Mouse (Mus musculus): ENCODE measurements around the gene Arhgef40.

The Arhgef40 gene

GRCm38 (mm10) chr14:52005141-52005540 lies 20.6 kb downstream of the Arhgef40 start:
- no peak for DNase-seq

- no peak for DNase-seq
Measured at GRCm38 (mm10) chr14:52005616-52006015, 21.1 kb downstream of the Arhgef40 start.

DNA sequence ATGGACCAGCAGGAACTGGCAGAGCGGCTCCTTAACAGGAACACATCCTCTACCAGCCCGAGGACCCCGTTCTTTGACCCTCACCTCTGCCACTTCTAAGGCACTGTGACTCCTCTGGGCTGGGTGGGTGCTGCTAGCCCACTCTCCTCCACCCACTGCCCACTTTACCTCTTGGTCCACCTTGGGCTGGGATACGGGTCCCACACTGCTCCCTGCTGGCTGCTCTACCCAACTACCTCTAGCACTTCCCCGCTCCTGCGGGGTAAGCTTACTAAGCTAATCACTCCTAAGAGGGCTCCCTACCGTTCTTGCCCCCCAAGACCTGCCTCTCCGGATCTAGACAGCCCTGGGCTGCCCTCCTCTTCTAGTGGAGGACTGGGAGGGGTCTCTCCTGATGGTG lies 21.7 kb downstream of the Arhgef40 start:
- no peak for DNase-seq

GRCm38 (mm10) chr14:52006771-52007170 lies 22.3 kb downstream of the Arhgef40 start:
- no peak for DNase-seq

DNA sequence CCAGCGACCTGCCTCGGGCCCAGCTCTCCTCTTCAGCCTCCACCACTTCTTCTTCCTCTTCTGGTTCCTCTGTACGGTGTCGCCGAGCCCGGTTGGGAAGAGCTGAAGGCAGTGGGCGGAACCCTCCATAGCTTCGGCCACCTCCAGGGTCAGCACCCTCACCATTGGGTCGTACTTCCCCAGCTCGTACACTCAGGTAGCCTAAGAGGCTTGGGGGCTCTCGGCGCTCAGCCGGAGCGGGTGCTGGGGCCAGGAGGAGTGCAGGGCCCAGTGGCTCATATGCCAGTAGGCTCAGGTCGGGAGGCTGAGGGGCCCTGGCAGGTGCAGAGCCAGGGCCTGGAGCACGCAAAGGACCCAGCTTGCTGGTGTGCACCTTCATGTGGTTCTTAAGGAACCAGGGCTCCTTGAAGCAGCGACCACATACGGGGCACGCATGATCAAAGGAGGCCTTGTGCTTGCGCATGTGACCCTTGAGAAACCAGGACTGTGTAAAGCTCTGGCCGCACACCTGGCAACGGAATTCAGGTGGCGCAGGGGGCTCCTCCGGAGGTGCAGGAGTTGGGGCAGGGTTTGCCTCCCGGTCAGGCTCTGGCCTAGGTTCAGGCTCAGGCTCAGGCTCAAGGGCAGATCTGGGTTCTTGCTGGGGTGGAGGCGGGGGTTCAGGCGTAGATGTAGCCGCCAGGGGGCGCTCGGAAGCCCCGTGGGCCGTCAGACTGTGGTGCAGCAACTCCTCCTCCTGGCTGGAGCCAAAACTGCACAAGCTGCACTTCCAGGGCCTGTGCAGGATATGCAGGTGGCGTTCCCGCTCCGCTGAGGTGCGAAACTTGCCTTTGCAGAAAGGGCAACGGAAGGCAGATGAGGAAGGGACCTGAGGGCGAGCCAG lies 24.0 kb downstream of the Arhgef40 start:
- peak; percentile 93 for DNase-seq

GRCm38 (mm10) chr14:52009361-52009760 lies 24.8 kb downstream of the Arhgef40 start:
- DNase-seq, result no peak

- DNase-seq, result no peak
Measured at GRCm38 (mm10) chr14:52009841-52010240, 25.3 kb downstream of the Arhgef40 start.

- no peak for DNase-seq
Measured at GRCm38 (mm10) chr14:52010446-52011111, 26.1 kb downstream of the Arhgef40 start.

- no peak for DNase-seq
Measured at GRCm38 (mm10) chr14:52011683-52012082, 27.2 kb downstream of the Arhgef40 start.

DNA sequence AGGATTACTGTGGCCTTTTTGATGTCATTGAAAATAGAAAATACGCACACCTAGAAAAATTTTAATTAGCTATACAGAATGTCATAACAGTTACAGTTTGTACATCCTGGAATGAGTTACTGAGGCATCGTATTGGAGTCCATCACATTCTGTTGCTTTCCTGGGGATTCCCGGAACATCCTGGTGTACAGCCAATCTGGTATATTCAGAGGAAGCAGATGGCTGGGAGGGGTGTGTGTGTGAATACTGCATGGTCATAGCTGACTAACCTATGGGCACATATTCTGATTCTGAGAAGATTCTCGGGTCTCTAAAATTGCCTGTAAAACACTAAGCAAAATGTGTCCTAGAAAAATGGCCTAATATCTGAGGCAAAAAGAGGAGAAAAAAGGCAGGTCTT lies 27.6 kb downstream of the Arhgef40 start:
- DNase-seq, result no peak

- DNase-seq, result no peak
Measured at GRCm38 (mm10) chr14:52012553-52012952, 28.0 kb downstream of the Arhgef40 start.

- no peak for DNase-seq
Measured at GRCm38 (mm10) chr14:52013021-52013610, 28.6 kb downstream of the Arhgef40 start.

DNA sequence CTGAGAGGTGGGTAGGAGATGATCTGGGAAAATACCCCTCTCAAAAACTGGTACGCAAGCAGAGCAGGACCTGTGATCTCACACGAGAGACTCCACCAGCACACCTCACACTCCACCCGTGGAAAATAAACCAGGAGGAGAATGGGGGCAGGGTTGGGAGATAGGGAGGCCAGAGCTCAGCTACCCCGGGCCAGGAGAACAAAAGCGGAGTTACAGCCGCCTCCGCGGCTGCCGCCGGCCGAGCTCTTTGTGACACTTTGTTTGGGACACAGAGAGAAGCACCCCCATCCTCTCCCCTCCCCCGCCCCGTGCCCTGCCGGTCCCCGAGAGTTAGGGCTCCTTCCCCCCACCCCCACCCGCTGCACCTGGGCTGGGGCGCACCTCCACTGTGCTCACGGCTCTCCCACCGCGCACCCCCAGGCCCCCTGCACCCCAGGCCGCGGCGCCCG lies 29.3 kb downstream of the Arhgef40 start:
- peak; percentile 33 for DNase-seq

DNA sequence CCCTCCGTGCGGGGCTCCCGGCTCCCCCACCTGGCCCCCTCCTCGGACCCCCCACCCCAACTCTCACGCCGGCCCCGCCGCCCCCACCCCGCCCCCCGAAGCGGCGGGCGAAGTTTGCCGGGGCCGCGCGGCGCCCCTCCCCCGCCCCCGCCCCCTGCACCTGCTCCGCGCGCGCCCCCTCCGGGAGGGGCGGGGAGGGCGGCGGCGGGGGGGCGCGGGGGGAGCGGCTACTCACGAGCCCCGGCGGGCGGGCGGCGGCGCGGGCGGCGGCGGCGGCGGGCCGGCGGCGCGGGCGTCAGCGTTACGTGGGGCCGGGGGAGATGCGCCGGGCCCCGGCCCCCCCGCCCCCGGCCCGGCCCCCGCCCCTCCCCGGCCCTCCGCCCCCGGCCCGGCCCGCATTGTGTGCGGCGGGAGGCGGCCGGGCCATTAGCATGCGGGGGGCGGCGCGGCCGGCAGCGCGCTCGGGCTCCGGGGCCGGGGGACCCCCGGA lies 29.8 kb downstream of the Arhgef40 start:
- no peak for DNase-seq

DNA sequence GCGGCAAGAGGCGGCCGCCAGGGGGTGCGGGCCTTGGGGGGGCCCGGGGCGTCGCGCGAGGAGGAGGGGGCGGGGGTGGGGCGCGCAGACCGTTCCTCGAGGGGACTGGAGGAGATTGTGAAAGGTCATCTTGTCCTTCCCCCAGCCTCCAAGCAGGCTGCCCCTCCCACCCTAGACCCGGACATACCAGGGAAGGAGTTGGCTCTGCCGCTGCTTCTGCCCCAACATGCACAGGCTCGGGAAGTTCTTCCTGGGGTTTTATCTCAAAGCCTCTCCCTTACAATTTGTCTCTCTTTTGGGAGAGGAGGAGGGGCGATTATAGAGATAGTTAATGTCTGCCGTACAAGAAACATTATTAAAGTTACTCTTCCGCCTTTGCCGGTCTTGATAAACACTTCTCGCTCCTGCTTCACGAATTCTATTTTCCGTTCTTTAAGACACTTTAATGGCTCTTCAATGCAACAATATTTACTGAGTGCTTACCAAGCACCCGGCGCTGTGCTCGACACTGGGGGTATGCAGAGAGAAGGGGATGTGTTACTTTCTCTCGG lies 30.3 kb downstream of the Arhgef40 start:
- DNase-seq, result peak; percentile 75

DNA sequence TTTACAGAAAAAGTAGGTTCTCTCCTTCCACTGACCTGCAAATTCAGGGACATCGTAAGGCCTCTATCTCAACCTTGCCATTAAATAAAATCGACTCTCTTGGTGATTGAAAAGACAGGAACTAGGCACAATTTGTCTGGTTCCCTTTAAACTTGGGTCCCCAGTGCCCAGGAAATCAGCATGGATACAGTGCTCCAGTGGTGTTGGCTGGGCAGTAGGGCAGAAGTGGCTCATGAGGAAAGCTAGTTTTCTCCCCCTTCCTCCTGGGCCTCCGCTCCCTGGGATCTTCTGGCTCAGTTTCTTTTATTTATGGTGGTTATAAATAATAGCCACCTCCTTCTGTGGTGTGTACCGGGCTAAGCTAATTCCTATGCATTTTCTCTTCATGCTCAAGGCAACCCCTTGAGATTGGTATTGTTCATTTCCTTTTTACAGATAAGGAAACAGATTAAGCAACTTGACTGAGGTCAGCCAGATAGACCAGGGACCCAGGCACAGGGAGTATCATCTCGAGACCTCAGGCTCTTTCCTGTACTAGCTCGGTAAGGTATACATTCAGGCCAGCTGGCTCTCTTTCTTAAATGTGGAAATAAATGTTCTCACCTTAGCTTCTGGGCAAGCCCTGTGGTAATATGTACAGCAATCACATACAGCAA lies 31.1 kb downstream of the Arhgef40 start, which contains the start of gene Tmem253:
Tmem253 (plus strand) TSS at position 214 of the 656 bp plus-strand sequence.
- no peak for DNase-seq

GRCm38 (mm10) chr14:52016625-52017405 lies 32.3 kb downstream of the Arhgef40 start:
- DNase-seq, result no peak

GRCm38 (mm10) chr14:52017662-52018061 lies 33.1 kb downstream of the Arhgef40 start:
- no peak for DNase-seq

DNA sequence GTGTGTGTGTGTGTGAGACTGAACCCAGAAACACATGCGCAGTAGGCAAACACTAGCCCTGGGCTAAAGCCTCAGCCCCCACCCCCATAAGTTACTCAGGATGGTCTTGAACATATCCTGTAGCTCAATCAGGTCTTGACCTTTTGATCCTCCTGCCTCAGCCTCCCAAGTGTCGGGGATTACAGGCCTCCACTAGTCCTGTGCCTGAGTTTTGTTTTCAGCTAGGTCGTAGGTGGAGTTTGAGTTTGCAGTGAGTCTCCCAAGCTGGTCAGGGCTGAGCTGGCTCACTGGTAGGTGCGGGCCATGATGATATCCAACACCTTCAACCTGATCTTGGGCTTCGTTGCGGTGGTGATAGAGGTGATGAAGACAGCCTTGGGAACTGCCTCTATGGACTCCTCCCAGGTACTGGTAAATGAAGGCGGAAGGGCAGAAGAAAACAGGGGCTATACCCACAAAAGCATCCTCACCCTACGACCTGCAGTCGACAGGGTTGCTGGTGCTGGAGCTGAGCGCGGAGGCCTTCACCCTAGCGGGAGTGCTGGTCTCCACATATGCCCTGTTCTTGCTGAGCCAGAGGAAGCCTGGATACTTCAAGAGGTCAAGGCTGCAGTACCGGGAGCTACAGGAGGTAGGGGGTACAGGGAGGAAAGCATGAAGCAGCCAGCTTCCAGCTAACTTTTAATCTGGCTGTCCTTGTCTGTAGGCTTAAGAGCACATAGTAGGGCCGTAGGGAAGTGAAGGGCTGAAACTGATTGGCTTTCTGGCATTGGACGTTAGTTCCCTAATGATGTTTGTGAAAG lies 33.9 kb downstream of the Arhgef40 start:
- no peak for DNase-seq

DNA sequence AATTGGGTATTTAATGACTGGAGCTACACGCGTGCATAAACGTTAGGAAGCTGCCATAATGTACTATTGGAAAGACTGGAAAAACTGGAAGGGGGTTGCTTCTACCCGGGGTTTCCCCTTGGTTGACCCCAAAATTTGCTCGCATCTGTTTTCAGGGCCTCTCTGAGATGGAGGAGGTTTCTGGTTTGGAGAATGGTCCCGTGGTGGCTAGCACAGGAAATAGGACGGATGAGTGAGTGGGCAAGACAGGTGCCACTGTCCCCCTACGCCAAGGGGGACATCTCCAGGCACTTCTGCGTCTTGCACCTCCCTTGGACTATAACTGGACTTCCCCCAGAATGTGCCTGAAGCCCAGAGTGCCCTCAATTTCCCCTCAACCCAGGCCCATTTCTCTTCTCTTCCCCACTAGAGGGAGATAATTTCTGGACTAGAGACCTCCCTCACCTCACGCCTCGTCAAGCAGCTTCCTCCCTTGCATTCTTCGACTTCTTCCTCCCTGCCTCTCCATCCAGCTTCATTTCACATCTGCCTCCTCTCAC lies 34.6 kb downstream of the Arhgef40 start:
- no peak for DNase-seq
